Mouse (Mus musculus) adrenal gland, postnatal 4 days (tissue): ENCODE measurements around the gene Stpg3. TPM values are rescaled to one million over a fixed set of nuclear protein-coding genes. Genes with fewer than 3 reads are reported as not detected.

Experiments used
- DNase-seq, 2 experiments: peaks; one replicate each; pipeline ENCODE4 v3.0.0; 2021 to 2022; ENCODE audit warnings: low spot score in 2 of 2, mixed read lengths in 2 of 2
- total RNA-seq, 2 experiments: library from RNA; stranded (reverse); gene quantifications; 2 replicates each; pipeline ENCODE4 v1.2.3; 2021

The Stpg3 gene
- total RNA-seq, 2 experiments from 2014 or later = not detected

DNA sequence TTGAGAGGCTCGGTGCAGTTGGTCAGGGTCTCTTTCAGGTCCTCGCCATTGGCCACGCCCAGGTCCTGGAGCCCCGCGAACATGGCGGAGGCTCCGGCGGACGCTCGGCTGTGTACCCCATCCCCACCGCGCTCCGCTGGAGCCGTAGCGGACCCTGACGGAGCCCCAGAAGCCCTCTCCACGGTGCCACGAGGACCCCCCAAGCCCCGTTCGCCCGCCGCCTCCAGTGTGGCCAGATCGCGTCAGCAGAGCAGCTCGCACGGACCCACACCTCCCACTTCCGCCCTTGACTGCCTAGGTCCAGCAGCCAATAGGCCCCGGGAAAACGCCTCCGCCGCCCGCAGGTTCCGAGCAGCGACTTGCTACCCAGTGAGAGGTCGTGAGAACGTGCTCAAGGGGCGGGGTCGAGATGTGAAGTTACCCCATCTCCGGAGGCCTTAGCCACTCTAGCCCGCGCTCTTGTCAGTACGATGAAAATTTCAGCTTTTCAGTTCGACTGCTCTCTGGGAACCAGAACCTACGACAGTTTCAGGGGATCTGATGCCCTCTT lies 3.2 kb downstream of the Stpg3 start, which contains the start of gene Nelfb:
Nelfb (minus strand) TSS at position 369 of the 550 bp plus-strand sequence.
- peak; percentile 76 to 84 for DNase-seq

DNA sequence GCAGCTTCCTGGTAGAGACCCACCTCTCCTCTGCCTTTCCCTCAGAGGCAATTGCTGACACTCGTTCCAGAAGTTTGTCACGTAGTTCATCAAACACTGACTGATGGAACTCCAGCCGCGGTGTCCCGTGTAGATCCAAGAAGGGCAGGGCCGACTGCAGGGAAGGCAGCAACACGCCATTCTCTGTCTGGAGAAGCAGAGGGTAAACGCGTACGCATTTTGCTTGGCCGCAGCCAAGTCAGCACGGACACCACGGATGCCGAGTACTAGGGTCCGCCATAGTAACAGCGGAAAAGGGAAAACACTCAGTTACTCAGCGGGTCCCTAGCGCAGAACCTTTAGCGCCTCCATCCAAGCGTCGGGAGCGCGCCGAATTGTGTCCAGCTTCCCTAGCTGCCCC lies 3.8 kb downstream of the Stpg3 start:
- DNase-seq = no peak

DNA sequence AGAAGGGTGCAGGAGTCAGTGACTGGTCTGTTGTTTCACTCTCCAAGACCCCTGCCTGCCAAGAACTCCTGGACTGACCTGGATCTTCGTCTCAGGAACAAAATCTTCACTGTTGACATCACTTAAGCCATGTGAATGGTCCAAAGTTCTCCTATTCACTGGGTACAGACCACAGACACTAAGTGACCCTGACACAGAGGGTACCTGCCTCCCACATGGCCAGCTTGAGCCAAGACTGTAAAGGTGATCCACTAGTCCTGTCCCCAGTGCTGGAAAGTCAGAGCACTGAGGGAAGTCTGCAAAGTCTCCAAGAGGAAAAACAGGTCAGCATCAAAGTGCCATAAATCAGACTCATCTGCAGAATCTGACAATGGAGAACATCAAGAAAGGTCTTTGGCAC lies 6.8 kb downstream of the Stpg3 start:
- DNase-seq = no peak

- no peak for DNase-seq
Measured at GRCm38 (mm10) chr2:25203631-25204214, 10.7 kb downstream of the Stpg3 start.

GRCm38 (mm10) chr2:25200631-25201030 lies 13.8 kb downstream of the Stpg3 start:
- no peak for DNase-seq

DNA sequence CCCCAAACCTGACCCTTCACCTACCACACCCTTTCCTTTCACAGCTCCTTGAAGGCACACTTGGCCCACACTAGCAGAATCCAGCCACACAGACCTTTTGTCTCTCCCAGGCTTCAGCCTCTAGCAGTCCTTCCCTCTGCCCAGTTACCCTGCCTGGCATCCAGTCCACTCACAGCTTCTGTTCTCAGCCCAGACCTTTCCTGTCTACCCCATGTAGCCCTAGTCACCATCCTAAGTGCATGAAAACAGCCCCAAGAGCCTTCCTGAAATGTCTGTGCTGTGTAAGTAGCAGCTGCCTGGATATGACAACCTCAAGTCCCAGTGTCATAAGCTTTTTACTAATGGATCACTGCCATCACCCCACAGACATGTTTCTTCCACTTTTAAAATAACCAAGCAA lies 16.5 kb downstream of the Stpg3 start:
- DNase-seq = no peak

DNA sequence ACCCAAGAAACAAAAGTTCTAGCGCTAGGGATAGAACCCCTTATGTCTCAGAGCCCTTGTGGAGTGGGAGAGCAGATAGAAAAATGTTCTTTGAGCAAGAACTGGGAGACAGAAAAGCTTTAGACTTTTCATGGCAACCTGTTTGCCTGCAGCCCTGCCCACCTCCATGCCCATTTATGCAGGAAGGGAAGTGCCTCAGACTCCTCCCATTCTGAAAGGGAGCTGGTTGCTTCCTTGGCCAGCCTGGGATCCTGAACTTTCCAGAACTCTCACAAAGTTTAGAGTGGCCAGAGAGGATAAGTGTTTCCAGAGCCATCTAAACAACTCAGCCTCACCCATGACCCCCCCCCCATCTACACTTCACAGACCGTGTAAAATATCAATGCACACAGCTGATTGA lies 17.2 kb downstream of the Stpg3 start:
- no peak for DNase-seq

GRCm38 (mm10) chr2:25196172-25196954 lies 18.1 kb downstream of the Stpg3 start, which contains the start of gene Tor4a:
Gene Tor4a, minus strand, starts transcription at chr2:25196886.
- peak; percentile 46 to 76 for DNase-seq

DNA sequence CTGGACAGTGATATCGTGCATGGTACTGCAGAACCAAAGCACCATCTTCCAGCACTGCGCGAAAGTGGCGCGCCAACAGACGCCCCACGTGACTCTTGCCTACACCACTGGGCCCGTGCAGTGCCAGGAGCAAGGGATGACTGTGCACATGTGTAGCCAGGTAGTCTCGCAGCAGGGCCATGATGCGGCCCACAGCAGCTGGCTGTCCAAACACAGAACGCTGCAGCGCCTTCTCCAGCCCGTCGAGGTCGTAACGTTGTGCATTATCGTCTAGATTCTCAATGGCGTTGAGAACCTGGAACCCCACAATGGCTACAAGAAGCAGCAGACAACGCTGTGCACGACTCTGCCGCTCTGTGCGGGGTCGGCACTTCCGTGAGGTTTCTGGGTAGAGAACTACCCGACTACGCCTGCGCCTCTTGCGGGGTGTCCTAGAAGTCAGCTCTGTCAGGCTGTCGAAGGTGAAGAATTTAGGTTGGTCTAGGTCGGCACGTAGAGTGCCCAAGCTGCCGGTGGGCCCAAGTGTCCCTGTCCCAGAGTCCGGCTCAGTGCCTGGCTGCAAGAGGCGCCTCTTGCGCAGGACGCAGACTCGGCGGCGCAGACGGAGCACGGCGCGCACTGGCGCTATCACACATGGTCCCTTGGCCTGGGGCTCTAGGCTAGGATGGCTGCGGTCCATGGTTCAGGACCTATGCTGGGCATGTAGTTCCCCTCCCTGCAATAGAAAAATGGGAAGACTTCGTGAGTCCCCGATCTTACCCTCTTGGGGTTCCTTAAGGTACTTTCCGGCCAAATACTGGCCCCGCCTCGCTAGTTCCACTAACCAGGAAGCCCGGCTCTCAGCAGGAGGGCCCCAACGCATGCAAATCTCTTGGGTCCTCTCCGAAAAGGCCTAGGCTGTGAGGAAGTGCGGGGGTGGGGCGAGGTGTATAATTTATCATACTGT lies 19.0 kb downstream of the Stpg3 start:
- no peak for DNase-seq

- DNase-seq = no peak
Measured at GRCm38 (mm10) chr2:25194486-25195171, 19.8 kb downstream of the Stpg3 start.

- DNase-seq = no peak
Measured at GRCm38 (mm10) chr2:25194006-25194405, 20.4 kb downstream of the Stpg3 start.

DNA sequence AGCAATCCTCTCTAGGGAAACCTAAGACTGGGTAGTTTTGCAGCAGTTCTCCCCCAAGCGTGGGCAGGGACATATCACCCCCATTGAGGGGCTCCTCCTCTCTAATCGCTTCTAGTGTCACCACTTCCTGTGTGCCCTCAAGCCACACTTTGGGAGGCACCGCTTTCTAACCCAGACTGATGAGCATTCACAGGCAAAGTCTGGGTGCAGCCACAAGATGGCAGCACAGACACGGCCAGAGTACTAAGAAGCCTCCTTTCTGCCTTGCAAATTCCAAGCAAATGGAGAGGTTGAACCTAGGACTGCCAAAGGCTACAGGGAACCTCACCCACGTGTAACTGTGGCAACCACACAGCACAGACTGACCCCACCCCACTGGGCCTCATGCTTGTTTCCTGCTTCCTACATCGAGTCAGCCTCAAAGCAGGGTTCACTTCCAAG lies 21.1 kb downstream of the Stpg3 start:
- DNase-seq = peak in 1 of 2 experiments; percentile 58

- no peak for DNase-seq
Measured at GRCm38 (mm10) chr2:25187841-25188240, 26.6 kb downstream of the Stpg3 start.

GRCm38 (mm10) chr2:25186575-25186930 lies 27.9 kb downstream of the Stpg3 start:
- no peak for DNase-seq

- no peak for DNase-seq
Measured at GRCm38 (mm10) chr2:25185625-25186574, 28.5 kb downstream of the Stpg3 start.

DNA sequence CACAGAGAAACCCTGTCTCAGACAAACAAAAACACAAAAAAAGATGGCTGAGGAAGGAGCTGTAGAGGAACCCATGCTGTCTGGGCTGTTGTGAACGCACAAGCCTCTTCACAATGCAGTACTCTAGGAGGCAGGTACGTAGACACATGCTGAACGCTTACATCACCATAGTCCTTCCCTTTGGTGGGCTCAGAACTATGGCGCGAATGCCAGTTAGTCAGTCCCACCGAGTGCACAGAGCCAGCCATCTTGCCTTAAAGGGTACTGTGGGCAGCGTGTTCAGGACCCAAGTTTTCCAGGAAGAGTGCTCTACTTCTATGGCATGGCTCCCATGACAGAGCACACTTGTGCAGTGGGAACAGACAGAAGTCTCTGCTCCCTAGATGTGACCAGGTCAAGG lies 29.9 kb downstream of the Stpg3 start:
- DNase-seq = no peak

- no peak for DNase-seq
Measured at GRCm38 (mm10) chr2:25183336-25183735, 31.1 kb downstream of the Stpg3 start.

DNA sequence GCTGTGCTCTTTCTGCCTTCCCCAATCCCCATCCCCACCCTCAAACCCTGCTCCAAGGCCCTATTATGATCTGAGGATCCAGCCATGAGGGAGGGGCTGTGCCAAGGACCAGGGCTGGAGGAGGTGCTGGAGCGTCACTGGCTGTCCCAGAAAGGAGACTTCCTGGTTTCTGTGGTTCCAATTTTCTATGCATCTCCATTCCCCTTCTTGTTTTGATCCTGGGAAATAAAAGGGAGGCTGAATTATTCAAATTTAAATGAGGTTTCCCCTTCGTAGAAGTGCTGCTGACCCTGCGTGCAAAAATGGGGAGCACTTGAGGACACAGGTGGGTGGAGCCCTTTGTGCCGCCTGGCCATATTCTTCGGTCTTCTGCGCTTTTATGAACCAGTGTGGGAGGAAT lies 31.8 kb downstream of the Stpg3 start:
- DNase-seq = no peak

GRCm38 (mm10) chr2:25181891-25182397 lies 32.5 kb downstream of the Stpg3 start:
- DNase-seq = no peak
